Mouse (Mus musculus) lung, postnatal 36 days (tissue): ENCODE results near the gene Rabl6.
"Not testable (repeated sequence)": the region's sequence is repeated elsewhere in the genome, so short reads cannot be mapped to it uniquely, and the experiment has no call there.

Source experiments
- DNase-seq: peaks from one replicate; pipeline ENCODE4 v3.0.0; 2022; ENCODE audit warnings: mixed read lengths

The Rabl6 gene

GRCm38 (mm10) chr2:25574579-25575431, 33.5 kb downstream of the Rabl6 start, which contains the start of the genes Mamdc4 and Phpt1:
Gene Mamdc4, minus strand, starts transcription at chr2:25574845.
Gene Phpt1, minus strand, starts transcription at chr2:25575224.
- peak; percentile 98 for DNase-seq

DNA sequence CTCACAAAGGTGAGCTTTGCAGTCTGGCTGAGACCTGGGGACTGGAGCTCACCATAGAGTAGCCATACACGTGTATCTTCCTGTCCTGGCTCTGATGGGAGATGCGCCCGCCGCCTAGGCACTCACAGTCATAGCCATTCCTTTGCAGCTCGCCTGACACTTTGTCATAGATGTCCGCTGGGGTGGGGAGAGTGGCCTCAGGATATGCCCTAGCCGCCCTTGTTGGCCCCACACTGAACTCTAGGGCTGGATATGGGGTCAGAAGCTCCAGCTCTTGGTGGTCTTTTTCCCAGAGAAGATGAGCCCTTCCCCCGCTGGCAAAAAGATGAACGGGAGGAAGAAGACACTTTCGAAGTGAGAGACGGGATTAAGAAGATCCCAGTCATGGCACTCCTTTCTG, 34.2 kb downstream of the Rabl6 start:
- DNase-seq: no peak

DNA sequence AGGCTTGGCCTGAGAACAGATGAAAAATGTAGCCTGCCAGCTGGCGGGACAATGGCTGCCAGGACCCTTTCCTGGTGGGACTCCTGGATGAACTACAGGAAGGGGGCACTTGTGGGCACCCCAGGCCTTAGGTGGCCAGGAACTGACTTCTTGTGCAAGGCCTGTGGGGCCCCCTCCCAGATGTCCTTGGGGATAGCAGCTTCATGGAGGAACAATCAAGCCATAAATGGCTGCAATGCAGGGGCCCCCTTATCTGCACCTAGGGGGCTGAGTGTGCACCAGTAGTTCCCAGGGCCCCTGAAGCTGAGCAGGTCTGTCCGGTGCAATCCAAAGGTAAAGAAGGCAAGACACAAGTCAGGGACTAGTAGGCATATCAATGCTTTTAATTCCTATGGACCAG, 35.3 kb downstream of the Rabl6 start:
- no peak for DNase-seq

GRCm38 (mm10) chr2:25571221-25571620, 37.1 kb downstream of the Rabl6 start:
- no peak for DNase-seq

GRCm38 (mm10) chr2:25569323-25569722, 39.0 kb downstream of the Rabl6 start:
- no peak for DNase-seq

- no peak for DNase-seq
Observed at GRCm38 (mm10) chr2:25568473-25569019, 39.8 kb downstream of the Rabl6 start.

DNA sequence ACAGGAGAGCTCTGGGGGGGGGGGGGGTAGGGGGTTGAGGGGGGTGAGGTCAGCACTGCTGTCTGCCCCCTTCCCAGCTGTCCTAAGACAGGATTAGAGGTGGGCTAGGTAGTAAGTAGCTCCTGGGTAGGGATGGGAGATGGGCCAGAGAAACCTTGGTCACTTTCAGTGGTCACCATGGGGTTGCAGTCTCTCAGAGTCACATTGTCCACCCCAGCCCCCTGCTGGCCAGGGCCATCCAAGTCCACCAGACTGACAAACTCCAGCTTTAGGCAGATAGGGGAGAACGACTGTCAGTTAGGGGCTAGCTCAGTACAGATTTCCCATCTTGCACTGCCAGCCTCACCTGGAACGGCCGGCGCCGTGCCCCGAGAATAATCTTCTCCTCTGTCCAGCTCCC, 41.8 kb downstream of the Rabl6 start:
- DNase-seq: no peak

DNA sequence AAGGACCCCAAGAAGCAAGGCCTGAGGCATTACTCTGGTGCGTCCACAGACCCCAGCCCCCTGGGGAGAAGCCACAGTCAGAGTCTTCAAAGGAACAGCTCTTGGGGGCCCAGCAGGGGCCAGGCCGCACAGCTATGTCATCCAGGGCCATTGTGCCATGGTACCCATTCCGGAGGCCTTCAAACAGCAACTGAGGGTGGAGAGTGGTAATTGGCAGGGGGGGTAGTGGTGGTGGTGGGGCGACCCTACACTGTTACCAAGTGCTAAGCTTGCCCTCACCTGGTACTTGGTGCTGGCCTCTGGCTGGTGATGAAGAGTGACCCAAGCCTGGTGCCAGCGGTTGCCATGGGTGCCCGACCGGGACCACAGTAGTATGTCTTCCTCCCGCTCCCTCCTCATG, 42.6 kb downstream of the Rabl6 start:
- no peak for DNase-seq

DNA sequence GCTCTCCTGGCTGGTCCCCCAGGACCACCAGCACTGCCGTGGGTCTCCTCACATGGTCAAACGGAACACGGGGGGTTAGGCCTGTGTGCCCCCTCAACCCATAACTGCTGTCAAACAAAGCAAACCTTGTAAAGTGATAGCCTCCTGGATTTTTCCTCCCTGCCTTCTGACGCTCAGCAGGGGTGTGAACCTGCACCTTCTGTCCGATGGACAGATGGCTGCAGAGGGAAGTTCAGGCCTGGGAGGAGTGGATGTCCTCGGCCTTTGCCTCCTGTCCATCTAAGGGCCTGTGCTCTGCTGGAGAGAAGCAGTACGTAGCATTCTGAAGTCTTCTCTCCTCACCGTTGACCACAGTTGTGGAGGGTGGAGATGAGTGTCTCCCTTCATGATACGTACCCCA, 46.4 kb downstream of the Rabl6 start:
- no peak for DNase-seq

DNA sequence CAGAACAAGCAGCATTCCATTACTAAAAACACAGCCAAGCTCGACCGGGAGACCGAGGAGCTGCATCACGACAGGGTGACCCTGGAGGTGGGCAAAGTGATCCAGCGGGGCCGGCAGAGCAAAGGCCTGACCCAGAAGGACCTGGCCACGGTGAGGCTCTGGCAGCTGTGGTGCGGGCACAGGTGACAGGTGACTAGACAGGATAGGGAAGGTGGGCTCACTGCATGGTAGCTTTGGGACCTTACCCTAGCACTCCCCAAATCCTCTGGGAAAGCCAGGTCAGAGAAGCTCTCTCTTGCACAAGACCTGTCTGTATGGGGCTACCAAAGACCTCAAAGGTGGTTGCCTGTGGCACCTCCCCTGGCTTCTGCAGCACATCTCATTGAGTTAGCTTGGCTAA, 47.8 kb downstream of the Rabl6 start:
- DNase-seq: no peak

DNA sequence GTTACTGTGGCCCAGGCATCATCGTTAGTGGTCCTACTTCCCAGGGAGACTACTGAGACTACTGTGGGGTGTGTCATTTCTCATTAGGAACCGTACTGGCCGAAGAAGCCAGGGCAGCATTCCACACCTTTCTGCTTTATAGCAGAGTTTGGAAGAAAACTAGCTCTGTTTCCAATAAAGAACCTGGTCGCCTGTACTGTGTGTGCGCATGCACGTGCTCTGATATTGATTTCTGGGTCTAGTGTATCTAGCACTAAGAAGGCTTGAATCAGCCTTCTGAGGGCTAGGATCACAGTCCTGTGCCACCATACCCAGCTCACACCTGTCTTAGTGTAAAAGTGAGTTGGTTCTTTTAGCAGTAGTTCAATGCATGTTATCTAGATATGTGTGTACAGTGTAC, 49.5 kb downstream of the Rabl6 start:
- DNase-seq: no peak

DNA sequence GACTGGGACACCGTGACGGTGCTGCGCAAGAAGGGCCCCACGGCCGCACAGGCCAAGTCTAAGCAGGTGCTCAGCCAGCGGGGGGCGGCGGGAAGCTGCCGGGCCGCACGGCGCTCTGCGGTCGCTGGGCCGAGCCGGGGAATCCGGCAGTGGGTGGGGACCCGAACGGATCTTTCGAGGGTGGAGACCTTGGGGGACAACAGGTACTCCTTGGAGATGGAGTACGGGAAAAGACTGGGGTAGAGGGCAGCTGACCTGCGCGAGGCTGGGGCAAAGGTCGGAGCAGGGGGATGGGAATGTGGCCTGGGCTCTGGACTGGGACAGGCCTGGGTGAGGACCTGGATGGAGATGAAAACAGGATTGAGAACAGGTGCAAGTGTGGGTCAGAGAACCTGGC, 50.4 kb downstream of the Rabl6 start:
- no peak for DNase-seq

- DNase-seq: peak; percentile 97
Observed at GRCm38 (mm10) chr2:25557221-25557963, 50.9 kb downstream of the Rabl6 start, which contains the start of gene Edf1. Gene Edf1, plus strand, starts transcription at chr2:25557847.

GRCm38 (mm10) chr2:25556296-25556695, 52.0 kb downstream of the Rabl6 start:
- no peak for DNase-seq

DNA sequence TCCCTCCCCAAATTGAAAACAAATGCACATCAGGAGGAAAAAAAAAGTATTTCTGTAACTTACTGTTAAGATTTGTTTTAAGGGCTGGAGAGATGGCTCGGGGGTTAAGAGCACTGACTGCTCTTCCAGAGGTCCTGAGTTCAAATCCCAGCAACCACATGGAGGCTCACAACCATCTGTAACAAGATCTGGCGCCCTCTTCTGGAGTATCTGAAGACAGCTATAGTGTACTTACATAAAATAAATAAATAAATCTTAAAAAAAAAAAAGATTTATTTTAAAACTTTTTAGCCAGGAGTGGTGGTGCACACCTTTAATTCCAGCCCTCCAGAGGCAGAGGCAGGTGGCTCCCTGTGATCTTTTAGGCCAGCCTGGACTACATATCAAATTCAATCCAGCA, 52.8 kb downstream of the Rabl6 start:
- DNase-seq: peak; percentile 39

GRCm38 (mm10) chr2:25553171-25553786, 55.0 kb downstream of the Rabl6 start:
- DNase-seq: not testable (repeated sequence)

GRCm38 (mm10) chr2:25551186-25551585, 57.1 kb downstream of the Rabl6 start:
- DNase-seq: peak; percentile 81

- no peak for DNase-seq
Observed at GRCm38 (mm10) chr2:25549021-25549991, 59.0 kb downstream of the Rabl6 start.

DNA sequence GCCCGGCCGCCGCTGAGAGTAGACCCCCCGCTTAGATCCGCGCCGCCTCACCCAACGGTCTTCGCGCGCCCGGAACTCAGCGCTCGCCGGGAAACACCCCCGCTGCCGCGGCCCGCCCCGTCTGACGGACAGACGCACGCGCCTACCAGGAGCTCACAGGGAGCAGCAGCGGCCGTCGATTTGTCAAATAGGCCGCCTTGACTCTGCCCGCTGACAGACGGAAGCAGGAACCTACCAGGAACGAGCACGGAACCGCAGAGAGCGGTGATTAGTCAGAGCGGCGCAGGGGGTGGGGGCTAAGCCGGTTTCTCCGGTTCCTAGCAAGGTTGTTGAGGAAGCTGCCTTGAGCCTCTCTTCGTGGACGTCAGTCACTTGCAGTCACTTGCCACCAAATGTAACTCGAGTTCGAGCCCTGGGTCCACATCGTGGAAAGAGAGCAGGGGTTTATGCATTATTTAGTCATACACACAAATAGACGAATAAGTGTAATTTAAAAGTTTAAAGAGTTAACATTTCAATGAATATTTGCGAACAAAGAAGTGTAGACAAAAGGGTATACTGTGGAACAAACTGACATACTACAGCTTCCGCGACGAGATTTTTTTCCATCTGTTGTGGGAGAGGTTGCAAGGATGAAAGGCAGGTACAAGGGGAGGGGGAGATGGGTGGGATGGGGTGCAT, 61.4 kb downstream of the Rabl6 start, which contains the start of gene Traf2:
Gene Traf2 (minus strand): TSS at position 130 of the 681 bp plus-strand sequence.
- peak; percentile 100 for DNase-seq

GRCm38 (mm10) chr2:25545996-25546810, 62.1 kb downstream of the Rabl6 start:
- DNase-seq: no peak
